Mouse (Mus musculus): Measurements from ENCODE around the gene Nr1h3.

GRCm38 (mm10) chr2:91243416-91243815 is 40.8 kb upstream of the Nr1h3 start:
- TF ChIP-seq CTCF (IDR thresholded peaks at IDR 0.05; ENCODE audit: insufficient read depth, low read length) (no peak), POLR2A (IDR thresholded peaks at IDR 0.05; ENCODE audit: borderline replicate concordance, extremely low read depth, low read depth, low read length) (no peak)

Data from lung, adult 2 months (tissue).